Comparison of ENCODE assay signal across 8 mouse cellular contexts in the genomic region with DNA sequence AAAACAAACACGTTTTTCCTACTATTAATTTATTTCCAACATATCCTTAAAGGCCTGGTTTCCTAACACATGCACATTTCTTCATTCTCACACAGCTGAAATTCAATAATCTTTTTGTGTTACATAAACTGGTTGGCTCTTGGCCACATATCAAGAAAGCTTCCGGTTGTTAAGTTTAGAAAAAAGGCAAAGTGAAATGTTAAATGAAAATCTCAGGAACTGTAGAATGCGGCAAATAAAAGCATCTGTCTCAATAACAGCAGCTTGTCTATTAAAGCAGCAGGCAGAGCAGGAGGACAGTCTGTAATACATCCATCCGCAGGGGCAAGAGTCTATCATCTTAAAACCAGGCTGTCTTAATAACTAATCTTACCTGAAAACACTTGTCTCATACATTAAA. TPM values are rescaled to one million over a fixed set of nuclear protein-coding genes. Genes with fewer than 3 reads are reported as not detected.
DNase-seq lines count a peak whose midpoint lies in the region; ATAC-seq lines count a peak whose summit lies in the region.

No protein-coding gene starts in this region.

- no peak overlapping the region for H3K27ac ChIP-seq in lung, embryonic 15.5 days
- no peak overlapping the region for H3K27ac ChIP-seq in embryonic facial prominence, embryonic 12.5 days
- H3K27ac ChIP-seq in intestine, embryonic 16.5 days (ENCODE audit: low read length) = no peak overlapping the region
- H3K27ac ChIP-seq in neural tube, embryonic 14.5 days (ENCODE audit: low read depth, low read length) = no peak overlapping the region

- no peak for DNase-seq in lung, postnatal 25 days (ENCODE audit: low spot score)
- no peak for DNase-seq in urinary bladder, adult 18-20 months (ENCODE audit: low spot score in 2 of 2)
- DNase-seq in right cerebral cortex, postnatal 36 days (ENCODE audit: low spot score in 2 of 2) = no peak
- DNase-seq in layer of hippocampus, postnatal 10 days (ENCODE audit: low spot score in 2 of 2) = no peak

- H3K36me3 ChIP-seq in lung, embryonic 15.5 days = peaks cover 26% of the 10 kb centered on the region
- H3K36me3 ChIP-seq in embryonic facial prominence, embryonic 12.5 days = peaks cover 18% of the 10 kb centered on the region
- H3K36me3 ChIP-seq in intestine, embryonic 16.5 days (ENCODE audit: control insufficient read depth, insufficient read depth, low read length) = peaks cover 3% of the 10 kb centered on the region
- peaks cover 10% of the 10 kb centered on the region; the same call in 1 of the 2 replicates for H3K36me3 ChIP-seq in neural tube, embryonic 14.5 days (ENCODE audit: control insufficient read depth, insufficient read depth, low read length)

- H3K4me2 ChIP-seq in lung, embryonic 15.5 days = peak overlapping the region; percentile 59
- peak overlapping the region; percentile 69 for H3K4me2 ChIP-seq in embryonic facial prominence, embryonic 12.5 days (replicated peaks)
- peak overlapping the region; percentile 45 for H3K4me2 ChIP-seq in intestine, embryonic 16.5 days (ENCODE audit: low read depth, low read length)
- peak overlapping the region; percentile 84 for H3K4me2 ChIP-seq in neural tube, embryonic 14.5 days (ENCODE audit: low read depth, low read length)

- H3K27me3 ChIP-seq in lung, embryonic 15.5 days = no peaks in the 10 kb centered on the region
- no peaks in the 10 kb centered on the region for H3K27me3 ChIP-seq in embryonic facial prominence, embryonic 12.5 days
- H3K27me3 ChIP-seq in intestine, embryonic 16.5 days (replicated peaks; ENCODE audit: control insufficient read depth, insufficient read depth, low read length) = no peaks in the 10 kb centered on the region
- H3K27me3 ChIP-seq in neural tube, embryonic 14.5 days (ENCODE audit: control insufficient read depth, insufficient read depth, low read length) = no peaks in the 10 kb centered on the region

- H3K4me1 ChIP-seq in lung, embryonic 15.5 days = peaks cover 18% of the 10 kb centered on the region
- peaks cover 16% of the 10 kb centered on the region for H3K4me1 ChIP-seq in embryonic facial prominence, embryonic 12.5 days
- H3K4me1 ChIP-seq in intestine, embryonic 16.5 days (ENCODE audit: control insufficient read depth, insufficient read depth, low read length) = no peaks in the 10 kb centered on the region
- H3K4me1 ChIP-seq in neural tube, embryonic 14.5 days (ENCODE audit: control insufficient read depth, insufficient read depth, low read length) = peaks cover 14% of the 10 kb centered on the region

- peak overlapping the region; percentile 87 for H3K9ac ChIP-seq in lung, embryonic 15.5 days
- H3K9ac ChIP-seq in embryonic facial prominence, embryonic 12.5 days = peak overlapping the region; percentile 94
- H3K9ac ChIP-seq in intestine, embryonic 16.5 days (ENCODE audit: low read depth, low read length) = peak overlapping the region; percentile 51; the same call in 1 of the 2 replicates
- H3K9ac ChIP-seq in neural tube, embryonic 14.5 days (replicated peaks; ENCODE audit: low read depth, low read length) = no peak overlapping the region

- WGBS in lung, embryonic 15.5 days = 34% methylated on average over 4 of the region's 4 CpGs
- WGBS in embryonic facial prominence, embryonic 12.5 days = 66% methylated on average over 4 of the region's 4 CpGs
- 41% methylated on average over 4 of the region's 4 CpGs for WGBS in intestine, embryonic 16.5 days
- WGBS in neural tube, embryonic 14.5 days = 68% methylated on average over 4 of the region's 4 CpGs

- H3K9me3 ChIP-seq in lung, embryonic 15.5 days = no peaks in the 10 kb centered on the region
- no peaks in the 10 kb centered on the region for H3K9me3 ChIP-seq in embryonic facial prominence, embryonic 12.5 days
- H3K9me3 ChIP-seq in intestine, embryonic 16.5 days (ENCODE audit: control insufficient read depth, low read length) = no peaks in the 10 kb centered on the region
- no peaks in the 10 kb centered on the region for H3K9me3 ChIP-seq in neural tube, embryonic 14.5 days (ENCODE audit: control insufficient read depth, low read length)

- peak overlapping the region; percentile 72 for H3K4me3 ChIP-seq in lung, embryonic 15.5 days
- H3K4me3 ChIP-seq in embryonic facial prominence, embryonic 12.5 days = peak overlapping the region; percentile 75
- H3K4me3 ChIP-seq in intestine, embryonic 16.5 days (ENCODE audit: low read length) = peak overlapping the region; percentile 98
- H3K4me3 ChIP-seq in neural tube, embryonic 14.5 days (ENCODE audit: low read depth, low read length) = peak overlapping the region; percentile 95

- no peak for ATAC-seq in lung, embryonic 15.5 days (ENCODE audit: borderline replicate concordance, extremely low read depth, low FRiP score, low TSS enrichment)
- no peak for ATAC-seq in embryonic facial prominence, embryonic 12.5 days (ENCODE audit: insufficient number of reproducible peaks, insufficient read depth, low FRiP score, low TSS enrichment)
- no peak for ATAC-seq in intestine, embryonic 16.5 days
- ATAC-seq in neural tube, embryonic 14.5 days (ENCODE audit: low read depth) = no peak

RNA-seq across cellular contexts. Expression of a gene that starts 1.4 kb away (rescaled TPM):
- polyA plus RNA-seq in lung, embryonic 15.5 days (2015; fragmentation: Nextera tagmentation; extraction: Ambion mirVana) = 55.5 and 55.6 TPM in 2 replicates
- polyA plus RNA-seq in embryonic facial prominence, embryonic 12.5 days (2016; fragmentation: Nextera tagmentation; extraction: Ambion mirVana) = 56.4 and 57.4 TPM in 2 replicates
- 47.6 and 49.6 TPM in 2 replicates for polyA plus RNA-seq in intestine, embryonic 16.5 days (2015; fragmentation: Nextera tagmentation; extraction: Ambion mirVana)
- polyA plus RNA-seq in neural tube, embryonic 14.5 days (2014; fragmentation: Nextera tagmentation; extraction: Ambion mirVana) = 41.4 and 43.4 TPM in 2 replicates
- total RNA-seq in layer of hippocampus, postnatal 10 days (2021) = 10 to 100 TPM; 40.1 to 43.9 TPM

RNA-seq across cellular contexts. Expression of a gene that starts 1.4 kb away (rescaled TPM):
- polyA plus RNA-seq in lung, embryonic 15.5 days (2015; fragmentation: Nextera tagmentation; extraction: Ambion mirVana) = 142 and 145 TPM in 2 replicates
- 147 and 157 TPM in 2 replicates for polyA plus RNA-seq in embryonic facial prominence, embryonic 12.5 days (2016; fragmentation: Nextera tagmentation; extraction: Ambion mirVana)
- polyA plus RNA-seq in intestine, embryonic 16.5 days (2015; fragmentation: Nextera tagmentation; extraction: Ambion mirVana) = 198 and 212 TPM in 2 replicates
- 46.2 and 68.5 TPM in 2 replicates for polyA plus RNA-seq in neural tube, embryonic 14.5 days (2014; fragmentation: Nextera tagmentation; extraction: Ambion mirVana)
- 10 to 100 TPM; 31.4 to 33.0 TPM for total RNA-seq in layer of hippocampus, postnatal 10 days (2021)

RNA-seq across cellular contexts. Expression of a gene that starts 52.2 kb away (rescaled TPM):
- polyA plus RNA-seq in lung, embryonic 15.5 days (2015; fragmentation: Nextera tagmentation; extraction: Ambion mirVana) = 17.7 and 19.6 TPM in 2 replicates
- polyA plus RNA-seq in embryonic facial prominence, embryonic 12.5 days (2016; fragmentation: Nextera tagmentation; extraction: Ambion mirVana) = 15.4 and 18.1 TPM in 2 replicates
- polyA plus RNA-seq in intestine, embryonic 16.5 days (2015; fragmentation: Nextera tagmentation; extraction: Ambion mirVana) = 20.5 and 20.8 TPM in 2 replicates
- 36.7 and 41.4 TPM in 2 replicates for polyA plus RNA-seq in neural tube, embryonic 14.5 days (2014; fragmentation: Nextera tagmentation; extraction: Ambion mirVana)
- 100 to 1,000 TPM; 168 to 170 TPM for total RNA-seq in layer of hippocampus, postnatal 10 days (2021)
